Mouse (Mus musculus): ENCODE data around the gene Uimc1.

GRCm38 (mm10) chr13:55022715-55023114 lies 77.4 kb downstream of the Uimc1 start:
- no peak for TF ChIP-seq CTCF (IDR thresholded peaks at IDR 0.05; ENCODE audit: insufficient read depth, low read depth, low read length)
- TF ChIP-seq POLR2A (IDR thresholded peaks at IDR 0.05; ENCODE audit: insufficient read depth, low read depth, low read length) = no peak
